Mouse (Mus musculus) ES-Bruce4 (cell line): ENCODE measurements around the gene Fbxo31. TPM values are rescaled to one million over a fixed set of nuclear protein-coding genes. Genes with fewer than 3 reads are reported as not detected.

Experiments
- H3K27ac ChIP-seq: 2 replicates; pipeline ENCODE4 v1.5.1; 2012; ENCODE audit warnings: low read length, inconsistent platforms; ENCODE audit not compliant: insufficient read depth
- H3K27me3 ChIP-seq: 2 replicates; pipeline ENCODE4 v1.6.1; 2012; ENCODE audit warnings: mild to moderate bottlenecking, low read length, inconsistent platforms; ENCODE audit not compliant: control insufficient read depth, poor library complexity, insufficient read depth, severe bottlenecking
- H3K36me3 ChIP-seq: 2 replicates; pipeline ENCODE4 v1.6.1; 2012; ENCODE audit warnings: inconsistent platforms, mild to moderate bottlenecking, low read length, moderate library complexity; ENCODE audit not compliant: control insufficient read depth, poor library complexity, insufficient read depth, severe bottlenecking
- H3K4me1 ChIP-seq: one replicate; pipeline ENCODE4 v1.8.1; 2011; ENCODE audit warnings: low read length; ENCODE audit not compliant: control insufficient read depth, insufficient read depth
- H3K4me3 ChIP-seq: 2 replicates; pipeline ENCODE4 v1.5.1; 2011; ENCODE audit warnings: low read depth, mild to moderate bottlenecking, low read length
- H3K9ac ChIP-seq: 2 replicates; pipeline ENCODE4 v1.6.1; 2012; ENCODE audit warnings: low read depth, mild to moderate bottlenecking, inconsistent platforms; ENCODE audit not compliant: poor library complexity, severe bottlenecking
- H3K9me3 ChIP-seq: replicated peaks from 2 replicates; pipeline ENCODE4 v1.6.1; 2012; ENCODE audit warnings: mild to moderate bottlenecking, low read length, inconsistent platforms; ENCODE audit not compliant: control insufficient read depth, poor library complexity, insufficient read depth, severe bottlenecking
- CTCF ChIP-seq: IDR thresholded peaks from one replicate; pipeline ENCODE4 v1.8.1; 2011; ENCODE audit warnings: low read depth, low read length
- EP300 ChIP-seq: IDR thresholded peaks from 2 replicates; pipeline ENCODE4 v1.6.1; 2011; ENCODE audit warnings: low read depth, low read length; ENCODE audit not compliant: insufficient read depth
- POLR2A ChIP-seq: IDR thresholded peaks from one replicate; pipeline ENCODE4 v1.8.1; 2011; ENCODE audit warnings: low read length; ENCODE audit not compliant: insufficient read depth
- polyA plus RNA-seq: library from polyadenylated mRNA; stranded (reverse); fragments of >200 nt; gene quantifications from 2 replicates; pipeline ENCODE4 v1.2.4, GENCODE M21; 2011; ENCODE audit warnings: low read depth; ENCODE audit not compliant: missing spikeins, insufficient read depth, insufficient read length

The Fbxo31 gene
- polyA plus RNA-seq, 1 experiment = 17.7 TPM

- H3K36me3 ChIP-seq = peaks cover 14% of the 10 kb centered on the region; the same call in 1 of the 2 replicates
These were observed 27.3 kb downstream of the Fbxo31 start for GRCm38 (mm10) chr8:121551065-121551985.

GRCm38 (mm10) chr8:121550056-121550455, 28.6 kb downstream of the Fbxo31 start:
- no peak overlapping the region for H3K4me3 ChIP-seq
- no peak overlapping the region for H3K27ac ChIP-seq
- no peaks in the 10 kb centered on the region for H3K4me1 ChIP-seq
- H3K27me3 ChIP-seq = no peaks in the 10 kb centered on the region
- H3K9me3 ChIP-seq = no peaks in the 10 kb centered on the region
- peaks cover 14% of the 10 kb centered on the region; the same call in 1 of the 2 replicates for H3K36me3 ChIP-seq
- H3K9ac ChIP-seq = no peak overlapping the region
- TF ChIP-seq EP300 (no peak), CTCF (no peak), POLR2A (no peak)

More at GRCm38 (mm10) chr8:121551065-121551985, 27.3 kb downstream of the Fbxo31 start:
- Histone ChIP-seq H3K27ac (no peak overlapping the region), H3K27me3 (no peaks in the 10 kb centered on the region), H3K9me3 (no peaks in the 10 kb centered on the region), H3K4me1 (no peaks in the 10 kb centered on the region), H3K4me3 (no peak overlapping the region), H3K9ac (no peak overlapping the region)
- no peak for TF ChIP-seq POLR2A
- TF ChIP-seq EP300 = no peak
- TF ChIP-seq CTCF = no peak

- Histone ChIP-seq H3K4me1 (no peaks in the 10 kb centered on the region), H3K36me3 (0 out of 2 replicates have a peak, but pooled peaks cover 4% of the 10 kb centered on the region), H3K4me3 (no peak overlapping the region), H3K9ac (no peak overlapping the region), H3K27me3 (no peaks in the 10 kb centered on the region), H3K27ac (no peak overlapping the region), H3K9me3 (no peaks in the 10 kb centered on the region)
- TF ChIP-seq CTCF (peak; percentile 70), EP300 (no peak)
These were observed 31.5 kb downstream of the Fbxo31 start for GRCm38 (mm10) chr8:121547132-121547531.

GRCm38 (mm10) chr8:121544936-121545335, 33.7 kb downstream of the Fbxo31 start:
- Histone ChIP-seq H3K36me3 (no peaks in the 10 kb centered on the region), H3K27me3 (no peaks in the 10 kb centered on the region), H3K9ac (no peak overlapping the region), H3K9me3 (no peaks in the 10 kb centered on the region), H3K4me1 (no peaks in the 10 kb centered on the region), H3K4me3 (no peak overlapping the region), H3K27ac (no peak overlapping the region)
- TF ChIP-seq POLR2A (no peak), EP300 (no peak), CTCF (no peak)

- no peak for TF ChIP-seq EP300
- TF ChIP-seq CTCF = no peak
- TF ChIP-seq POLR2A = no peak
- Histone ChIP-seq H3K9ac (no peak within 1 kb of the TSS), H3K27me3 (no peaks in the 10 kb centered on the region), H3K4me3 (no peak within 1 kb of the TSS), H3K36me3 (no peaks in the 10 kb centered on the region), H3K4me1 (no peaks in the 10 kb centered on the region), H3K9me3 (no peaks in the 10 kb centered on the region), H3K27ac (no peak within 1 kb of the TSS)
These were observed 34.3 kb downstream of the Fbxo31 start, which contains the start of gene 1700018B08Rik for GRCm38 (mm10) chr8:121544276-121544785. Gene 1700018B08Rik (minus strand): TSS chr8:121544320.

- H3K9me3 ChIP-seq = no peaks in the 10 kb centered on the region
- no peaks in the 10 kb centered on the region for H3K4me1 ChIP-seq
- H3K27ac ChIP-seq = no peak overlapping the region
- H3K9ac ChIP-seq = no peak overlapping the region
- no peak for TF ChIP-seq EP300
- TF ChIP-seq CTCF = no peak
- no peak for TF ChIP-seq POLR2A
- no peaks in the 10 kb centered on the region for H3K27me3 ChIP-seq
- H3K36me3 ChIP-seq = no peaks in the 10 kb centered on the region
- H3K4me3 ChIP-seq = no peak overlapping the region
These were observed 35.7 kb downstream of the Fbxo31 start for GRCm38 (mm10) chr8:121542901-121543300.
